Mouse (Mus musculus): ENCODE results near the gene Icam2.

DNA sequence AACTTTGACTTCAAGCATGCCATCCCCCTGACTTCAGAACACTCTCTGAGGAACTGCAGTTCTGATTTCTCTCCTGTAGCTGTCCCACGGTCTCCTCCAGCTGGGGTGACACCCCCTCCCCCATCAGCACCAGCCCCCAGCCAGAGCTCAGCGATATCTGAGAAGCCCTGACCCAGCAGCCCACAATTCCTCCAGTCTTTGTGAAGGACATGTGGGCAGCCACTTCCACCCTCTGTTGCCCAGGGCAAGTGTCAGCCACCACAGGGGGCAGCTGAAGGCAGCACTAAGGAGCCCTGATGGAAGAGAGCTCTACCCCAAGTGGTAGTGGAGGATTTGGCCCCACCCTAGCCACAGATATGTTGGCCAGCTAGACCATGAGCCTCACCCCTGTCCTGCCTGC, 53.8 kb downstream of the Icam2 start:
- no peak for TF ChIP-seq CTCF (IDR thresholded peaks at IDR 0.05; ENCODE audit: low read depth)
- TF ChIP-seq EP300 (IDR thresholded peaks at IDR 0.05; ENCODE audit: low read depth): no peak

All from heart, postnatal 0 days (tissue).